Comparison of ENCODE assay signal across 17 mouse cellular contexts in genomic region chr5:30520214-30520732, GRCm38 (mm10). TPM values are rescaled to one million over a fixed set of nuclear protein-coding genes. Genes with fewer than 3 reads are reported as not detected.
DNase-seq lines count a peak whose midpoint lies in the region; ATAC-seq and TF ChIP-seq lines count a peak whose summit lies in the region.
"Had no signal": no experiment of that assay in that cellular context is flagged by ENCODE, and none has a peak within 500 bp of the region (broad histone marks: within the 10 kb centered on the region; RNA-seq: fewer than 3 reads in every experiment).

No protein-coding gene starts in this region.

- H3K27ac ChIP-seq in intestine, embryonic 14.5 days (ENCODE audit: low read depth), result peak overlapping the region; percentile 85
- no peak overlapping the region for H3K27ac ChIP-seq in intestine, postnatal 0 days (ENCODE audit: low read depth, low read length)
- H3K27ac ChIP-seq in intestine, embryonic 16.5 days (ENCODE audit: low read length), result peak overlapping the region; percentile 76
- 0 out of 2 replicates have a peak overlapping the region, but pooled peaks have one; percentile 12 for H3K27ac ChIP-seq in small intestine, adult 2 months (ENCODE audit: insufficient read depth, low read depth, low read length)
- H3K27ac ChIP-seq in kidney, adult 2 months (ENCODE audit: insufficient read depth, low read depth, low read length), result no peak overlapping the region
- H3K27ac ChIP-seq: neural tube, embryonic 15.5 days had no signal

- no peak for TF ChIP-seq POLR2A in small intestine, adult 2 months (IDR thresholded peaks at IDR 0.05; ENCODE audit: low read depth, low read length)
- no peak for TF ChIP-seq POLR2A in kidney, adult 2 months (IDR thresholded peaks at IDR 0.05; ENCODE audit: low read depth, low read length)

- TF ChIP-seq CTCF in intestine, postnatal 0 days (IDR thresholded peaks at IDR 0.05; ENCODE audit: low read depth), result no peak
- TF ChIP-seq CTCF in small intestine, adult 2 months (IDR thresholded peaks at IDR 0.05; ENCODE audit: extremely low read depth, insufficient read length, insufficient replicate concordance, low read depth, low read length), result no peak
- TF ChIP-seq CTCF in kidney, adult 2 months (conservative IDR thresholded peaks at IDR 0.05; ENCODE audit: insufficient read depth, insufficient read length, low read depth, low read length), result no peak

- H3K4me2 ChIP-seq in intestine, embryonic 14.5 days (ENCODE audit: low read length), result no peak overlapping the region
- H3K4me2 ChIP-seq in intestine, postnatal 0 days (replicated peaks; ENCODE audit: low read depth), result no peak overlapping the region
- no peak overlapping the region for H3K4me2 ChIP-seq in intestine, embryonic 16.5 days (ENCODE audit: low read depth, low read length)
- H3K4me2 ChIP-seq: neural tube, embryonic 15.5 days had no signal

- no peaks in the 10 kb centered on the region for H3K27me3 ChIP-seq in intestine, embryonic 14.5 days (replicated peaks; ENCODE audit: control insufficient read depth, insufficient read depth, low read length)
- H3K27me3 ChIP-seq in intestine, postnatal 0 days (replicated peaks; ENCODE audit: control insufficient read depth, insufficient read depth, low read length), result no peaks in the 10 kb centered on the region
- H3K27me3 ChIP-seq in intestine, embryonic 16.5 days (replicated peaks; ENCODE audit: control insufficient read depth, insufficient read depth, low read length), result no peaks in the 10 kb centered on the region
- H3K27me3 ChIP-seq in small intestine, adult 2 months (ENCODE audit: control insufficient read depth, insufficient read depth, low read length), result no peaks in the 10 kb centered on the region
- H3K27me3 ChIP-seq in kidney, adult 2 months (replicated peaks; ENCODE audit: control insufficient read depth, insufficient read depth, low read length), result no peaks in the 10 kb centered on the region
- H3K27me3 ChIP-seq: neural tube, embryonic 15.5 days had no signal

- no peak for ATAC-seq in intestine, embryonic 14.5 days (replicated peaks; ENCODE audit: low FRiP score, low TSS enrichment, low read depth)
- no peak for ATAC-seq in intestine, postnatal 0 days
- ATAC-seq in intestine, embryonic 16.5 days, result 0 out of 2 replicates have a peak, but pooled peaks have one; percentile 23
- ATAC-seq: inflammation-experienced regulatory T-cells, adult 6 months had no signal

- no peak overlapping the region for H3K9ac ChIP-seq in intestine, embryonic 14.5 days (ENCODE audit: low read length)
- no peak overlapping the region for H3K9ac ChIP-seq in intestine, postnatal 0 days (ENCODE audit: low read depth, low read length)
- H3K9ac ChIP-seq in intestine, embryonic 16.5 days (ENCODE audit: low read depth, low read length), result no peak overlapping the region
- H3K9ac ChIP-seq: neural tube, embryonic 15.5 days had no signal

- WGBS in intestine, embryonic 14.5 days, result 68% methylated on average over 10 of the region's 10 CpGs
- WGBS in intestine, postnatal 0 days, result 69% methylated on average over 10 of the region's 10 CpGs
- WGBS in intestine, embryonic 16.5 days, result 66% methylated on average over 10 of the region's 10 CpGs
- 60% methylated on average over 10 of the region's 10 CpGs for WGBS in small intestine, adult 2 months
- 78% methylated on average over 10 of the region's 10 CpGs for whole genome bisulfite sequencing in kidney, adult 2 months

- no peak for DNase-seq in intestine, embryonic 14.5 days (ENCODE audit: low spot score)
- DNase-seq in adrenal gland, postnatal 14 days, result peak; percentile 77
- DNase-seq in kidney, adult 2 months, result no peak
- DNase-seq in gastrocnemius, adult 18-20 months (ENCODE audit: low spot score), result no peak
- DNase-seq: cerebellum, adult 11-12 months; embryo, embryonic 11 days; heart, adult 18-20 months; heart, postnatal 36 days; thymus, postnatal 25 days had no signal

- no peaks in the 10 kb centered on the region for H3K36me3 ChIP-seq in intestine, embryonic 14.5 days (ENCODE audit: control insufficient read depth, insufficient read depth, low read length)
- no peaks in the 10 kb centered on the region for H3K36me3 ChIP-seq in intestine, postnatal 0 days (ENCODE audit: control insufficient read depth, insufficient read depth)
- H3K36me3 ChIP-seq in intestine, embryonic 16.5 days (ENCODE audit: control insufficient read depth, insufficient read depth, low read length), result no peaks in the 10 kb centered on the region
- no peaks in the 10 kb centered on the region for H3K36me3 ChIP-seq in small intestine, adult 2 months (ENCODE audit: control insufficient read depth, insufficient read depth, low read length)
- no peaks in the 10 kb centered on the region for H3K36me3 ChIP-seq in kidney, adult 2 months (ENCODE audit: control insufficient read depth, insufficient read depth, low read length)
- H3K36me3 ChIP-seq: neural tube, embryonic 15.5 days had no signal

- no peaks in the 10 kb centered on the region for H3K9me3 ChIP-seq in intestine, embryonic 14.5 days (ENCODE audit: control insufficient read depth, low read length)
- H3K9me3 ChIP-seq in intestine, postnatal 0 days (ENCODE audit: control insufficient read depth), result no peaks in the 10 kb centered on the region
- H3K9me3 ChIP-seq in intestine, embryonic 16.5 days (ENCODE audit: control insufficient read depth, low read length), result no peaks in the 10 kb centered on the region

- H3K4me1 ChIP-seq in intestine, embryonic 14.5 days (replicated peaks; ENCODE audit: control insufficient read depth, insufficient read depth, low read length), result peaks cover 35% of the 10 kb centered on the region
- H3K4me1 ChIP-seq in intestine, postnatal 0 days (replicated peaks; ENCODE audit: control insufficient read depth, insufficient read depth, low read length), result no peaks in the 10 kb centered on the region
- H3K4me1 ChIP-seq in intestine, embryonic 16.5 days (ENCODE audit: control insufficient read depth, insufficient read depth, low read length), result peaks cover 30% of the 10 kb centered on the region
- no peaks in the 10 kb centered on the region for H3K4me1 ChIP-seq in small intestine, adult 2 months (ENCODE audit: control insufficient read depth, insufficient read depth, insufficient read length, low read length)
- no peaks in the 10 kb centered on the region for H3K4me1 ChIP-seq in kidney, adult 2 months (ENCODE audit: control insufficient read depth, insufficient read depth, low read length)

- no peak overlapping the region for H3K4me3 ChIP-seq in intestine, embryonic 14.5 days (ENCODE audit: low read depth, low read length)
- H3K4me3 ChIP-seq in intestine, postnatal 0 days (ENCODE audit: low read depth, low read length), result no peak overlapping the region
- no peak overlapping the region for H3K4me3 ChIP-seq in intestine, embryonic 16.5 days (ENCODE audit: low read length)
- no peak overlapping the region for H3K4me3 ChIP-seq in small intestine, adult 2 months (ENCODE audit: low read depth, low read length)
- no peak overlapping the region for H3K4me3 ChIP-seq in kidney, adult 2 months (ENCODE audit: insufficient read depth, low read depth, low read length)
- H3K4me3 ChIP-seq: neural tube, embryonic 15.5 days had no signal

RNA-seq across cellular contexts. Expression of gene Cib4, which starts 25.4 kb away (rescaled TPM):
- polyA plus RNA-seq in intestine, embryonic 14.5 days (2014; fragmentation: Nextera tagmentation; extraction: Ambion mirVana), result not detected in 2 replicates
- polyA plus RNA-seq in intestine, postnatal 0 days (2015; fragmentation: Nextera tagmentation; extraction: Ambion mirVana), result not detected in 2 replicates
- total RNA-seq in adrenal gland, postnatal 14 days (2021), result 1.0 and 1.4 TPM in 2 replicates
- polyA plus RNA-seq in intestine, embryonic 16.5 days (2015; fragmentation: Nextera tagmentation; extraction: Ambion mirVana), result not detected in 2 replicates
- not detected in 2 replicates for polyA plus RNA-seq in small intestine, adult 2 months (2012; rRNA removed)
- polyA plus RNA-seq in kidney, adult 2 months (2012; rRNA removed), result not detected in 2 replicates
- not detected for total RNA-seq in gastrocnemius, adult 18-20 months (2021)
- total RNA-seq: heart, adult 18-20 months; heart, postnatal 36 days; left cerebral cortex, postnatal 36 days had no signal
- polyA plus RNA-seq: inflammation-experienced regulatory T-cells, adult 6 months; large intestine, adult 2 months; neural tube, embryonic 15.5 days had no signal

RNA-seq across cellular contexts. Expression of gene 1700001C02Rik, which starts 54.4 kb away (rescaled TPM):
- not detected in 2 replicates for polyA plus RNA-seq in intestine, embryonic 14.5 days (2014; fragmentation: Nextera tagmentation; extraction: Ambion mirVana)
- not detected in 2 replicates for polyA plus RNA-seq in intestine, postnatal 0 days (2015; fragmentation: Nextera tagmentation; extraction: Ambion mirVana)
- not detected in 2 replicates for total RNA-seq in adrenal gland, postnatal 14 days (2021)
- not detected in 2 replicates for polyA plus RNA-seq in intestine, embryonic 16.5 days (2015; fragmentation: Nextera tagmentation; extraction: Ambion mirVana)
- polyA plus RNA-seq in small intestine, adult 2 months (2012; rRNA removed), result not detected in 2 replicates
- 0.19 TPM in 1 of 2 replicates, not detected in the other for polyA plus RNA-seq in kidney, adult 2 months (2012; rRNA removed)
- not detected for total RNA-seq in gastrocnemius, adult 18-20 months (2021)
- total RNA-seq: heart, adult 18-20 months; heart, postnatal 36 days; left cerebral cortex, postnatal 36 days; monocyte, adult 5-6 weeks had no signal
- polyA plus RNA-seq: inflammation-experienced regulatory T-cells, adult 6 months; large intestine, adult 2 months had no signal

RNA-seq across cellular contexts. Expression of gene Otof, which starts 58.5 kb away (rescaled TPM):
- 1.2 and 1.3 TPM in 2 replicates for polyA plus RNA-seq in intestine, embryonic 14.5 days (2014; fragmentation: Nextera tagmentation; extraction: Ambion mirVana)
- polyA plus RNA-seq in intestine, postnatal 0 days (2015; fragmentation: Nextera tagmentation; extraction: Ambion mirVana), result 0.05 and 0.09 TPM in 2 replicates
- total RNA-seq in adrenal gland, postnatal 14 days (2021), result 0.07 and 0.08 TPM in 2 replicates
- 0.53 and 0.60 TPM in 2 replicates for polyA plus RNA-seq in intestine, embryonic 16.5 days (2015; fragmentation: Nextera tagmentation; extraction: Ambion mirVana)
- 0.06 and 0.08 TPM in 2 replicates for polyA plus RNA-seq in small intestine, adult 2 months (2012; rRNA removed)
- 0.05 TPM in 1 of 2 replicates, not detected in the other for polyA plus RNA-seq in kidney, adult 2 months (2012; rRNA removed)
- total RNA-seq in gastrocnemius, adult 18-20 months (2021), result under 1 TPM; 0.07 to 0.19 TPM
- total RNA-seq: heart, adult 18-20 months; heart, postnatal 36 days; monocyte, adult 5-6 weeks had no signal
- polyA plus RNA-seq: inflammation-experienced regulatory T-cells, adult 6 months had no signal

Comparison
In these comparisons a context has a peak if more than half of its experiments do, and no peak if none do; other contexts are left out.
1. H3K27ac ChIP-seq: peak in intestine, embryonic 14.5 days (single experiment), intestine, embryonic 16.5 days (single experiment) and small intestine, adult 2 months (single experiment); none in intestine, postnatal 0 days (single experiment) and kidney, adult 2 months (single experiment).